Mouse (Mus musculus) MEL (cell line): ENCODE measurements at regions not wholly inside any gene's neighbourhood (a gene's known extent, or its start where the extent isn't known, plus 50 kb on each side); places are given as distances from the start of the nearest gene placed in this dataset.

Experiments used
- DNase-seq: peaks from one replicate; pipeline ENCODE4 v3.0.0; 2011; ENCODE audit warnings: low read depth, low spot score
- H3K27ac ChIP-seq: 2 replicates; pipeline ENCODE4 v1.5.1; 2012; ENCODE audit warnings: low read depth, mild to moderate bottlenecking, control low read depth, low read length, moderate library complexity; ENCODE audit not compliant: control insufficient read depth
- H3K27me3 ChIP-seq, 2 experiments: fragments of 150-350 bp in 1 of 2; sonication (generic) in 1 of 2; 2 replicates each; pipeline ENCODE4 v1.6.1; 2012; ENCODE audit warnings: low read length in 2 of 2, mild to moderate bottlenecking in 2 of 2, improper control_type of control experiment in 1 of 2, moderate library complexity in 1 of 2; ENCODE audit not compliant: insufficient read depth in 2 of 2, control insufficient read depth in 1 of 2
- H3K36me3 ChIP-seq, 2 experiments: 2 replicates each; pipeline ENCODE4 v1.6.1; 2012 to 2014; ENCODE audit warnings: low read length in 2 of 2, improper control_type of control experiment in 1 of 2, inconsistent platforms in 1 of 2, mild to moderate bottlenecking in 1 of 2; ENCODE audit not compliant: insufficient read depth in 2 of 2, control insufficient read depth in 1 of 2
- H3K4me1 ChIP-seq, 2 experiments: fragments of 150-350 bp in 1 of 2; sonication (generic) in 1 of 2; 2 replicates each; pipeline ENCODE4 v1.6.1; 2012; ENCODE audit warnings: low read length in 2 of 2, improper control_type of control experiment in 1 of 2, mild to moderate bottlenecking in 1 of 2; ENCODE audit not compliant: insufficient read depth in 2 of 2, control insufficient read depth in 1 of 2
- H3K4me3 ChIP-seq, 2 experiments: fragments of 150-350 bp in 1 of 2; sonication (generic) in 1 of 2; 2 replicates each; pipeline ENCODE4 v1.5.1; 2012; ENCODE audit warnings: low read depth in 2 of 2, low read length in 2 of 2, mild to moderate bottlenecking in 2 of 2, moderate library complexity in 2 of 2, control low read depth in 1 of 2, improper control_type of control experiment in 1 of 2; ENCODE audit not compliant: control insufficient read depth in 1 of 2, insufficient read depth in 1 of 2
- H3K79me2 ChIP-seq: 2 replicates; pipeline ENCODE4 v1.6.1; 2012; ENCODE audit warnings: mild to moderate bottlenecking, low read length, moderate library complexity; ENCODE audit not compliant: control insufficient read depth, poor library complexity, insufficient read depth
- H3K9ac ChIP-seq: 2 replicates; pipeline ENCODE4 v1.6.1; 2012; ENCODE audit warnings: low read depth, mild to moderate bottlenecking, control low read depth, low read length, moderate library complexity; ENCODE audit not compliant: control insufficient read depth, poor library complexity, severe bottlenecking
- H3K9me3 ChIP-seq: fragments of 150-350 bp; sonication (generic); replicated peaks from 2 replicates; pipeline ENCODE4 v1.6.1; 2012; ENCODE audit warnings: mild to moderate bottlenecking, low read length, improper control_type of control experiment, moderate library complexity; ENCODE audit not compliant: insufficient read depth
- BHLHE40 ChIP-seq: IDR thresholded peaks from 2 replicates; pipeline ENCODE4 v1.6.1; 2012; ENCODE audit warnings: low read depth, mild to moderate bottlenecking, inconsistent platforms, low read length, improper control_type of control experiment, borderline replicate concordance
- CHD1 ChIP-seq: IDR thresholded peaks from 2 replicates; pipeline ENCODE4 v1.6.1; 2012; ENCODE audit warnings: low read depth, mild to moderate bottlenecking, inconsistent platforms, low read length, improper control_type of control experiment
- CTCF ChIP-seq, 3 experiments: IDR thresholded peaks in 2 of 3; conservative IDR thresholded peaks in 1 of 3; 2 replicates each; pipeline ENCODE4 v1.5.1; 2011 to 2012; ENCODE audit warnings: low read length in 3 of 3, low read depth in 2 of 3, mild to moderate bottlenecking in 2 of 3, improper control_type of control experiment in 1 of 3, inconsistent platforms in 1 of 3, mixed read lengths in 1 of 3, moderate library complexity in 1 of 3; ENCODE audit not compliant: control insufficient read depth in 1 of 3, insufficient read depth in 1 of 3, poor library complexity in 1 of 3, severe bottlenecking in 1 of 3
- E2F4 ChIP-seq: IDR thresholded peaks from 2 replicates; pipeline ENCODE4 v1.6.1; 2011; ENCODE audit warnings: low read depth, low read length, improper control_type of control experiment, borderline replicate concordance
- EP300 ChIP-seq, 2 experiments: IDR thresholded peaks; 2 replicates each; pipeline ENCODE4 v1.6.1; 2011; ENCODE audit warnings: improper control_type of control experiment in 2 of 2, low read length in 2 of 2, low read depth in 1 of 2, mild to moderate bottlenecking in 1 of 2
- ETS1 ChIP-seq: IDR thresholded peaks from 2 replicates; pipeline ENCODE4 v1.6.1; 2012; ENCODE audit warnings: low read depth, mild to moderate bottlenecking, inconsistent platforms, low read length, improper control_type of control experiment, moderate library complexity
- KAT2A ChIP-seq: conservative IDR thresholded peaks from 2 replicates; pipeline ENCODE4 v1.6.1; 2012; ENCODE audit warnings: low read depth, low read length, improper control_type of control experiment, inconsistent platforms
- MAFK ChIP-seq: IDR thresholded peaks from 2 replicates; pipeline ENCODE4 v1.6.1; 2011; ENCODE audit warnings: low read depth, mild to moderate bottlenecking, low read length, improper control_type of control experiment, borderline replicate concordance
- MAX ChIP-seq: IDR thresholded peaks from 2 replicates; pipeline ENCODE4 v1.6.1; 2011; ENCODE audit warnings: low read length, improper control_type of control experiment
- MXI1 ChIP-seq: IDR thresholded peaks from 2 replicates; pipeline ENCODE4 v1.6.1; 2011; ENCODE audit warnings: mild to moderate bottlenecking, low read depth, low read length, improper control_type of control experiment
- MYC ChIP-seq: IDR thresholded peaks from 2 replicates; pipeline ENCODE4 v1.6.1; 2011; ENCODE audit warnings: low read depth, mild to moderate bottlenecking, low read length, improper control_type of control experiment, moderate library complexity
- NRF1 ChIP-seq: IDR thresholded peaks from 2 replicates; pipeline ENCODE4 v1.6.1; 2014; ENCODE audit warnings: low read depth, mild to moderate bottlenecking, inconsistent platforms, low read length, improper control_type of control experiment, moderate library complexity; ENCODE audit not compliant: poor library complexity, insufficient read depth, severe bottlenecking
- POLR2AphosphoS2 ChIP-seq: IDR thresholded peaks from 2 replicates; pipeline ENCODE4 v1.6.1; 2011; ENCODE audit warnings: low read length, improper control_type of control experiment
- POLR2AphosphoS5 ChIP-seq: IDR thresholded peaks from 2 replicates; pipeline ENCODE4 v1.6.1; 2012; ENCODE audit warnings: low read depth, borderline replicate concordance, mild to moderate bottlenecking, inconsistent platforms, low read length, moderate library complexity, mixed read lengths
- RCOR1 ChIP-seq: IDR thresholded peaks from 2 replicates; pipeline ENCODE4 v1.6.1; 2012; ENCODE audit warnings: low read depth, mild to moderate bottlenecking, inconsistent platforms, low read length, improper control_type of control experiment
- SIN3A ChIP-seq: IDR thresholded peaks from 2 replicates; pipeline ENCODE4 v1.6.1; 2012; ENCODE audit warnings: low read length, improper control_type of control experiment, inconsistent platforms
- SMC3 ChIP-seq: IDR thresholded peaks from 2 replicates; pipeline ENCODE4 v1.6.1; 2011; ENCODE audit warnings: low read depth, low read length, improper control_type of control experiment
- TAL1 ChIP-seq: IDR thresholded peaks from 2 replicates; pipeline ENCODE4 v1.6.1; 2012; ENCODE audit warnings: mild to moderate bottlenecking, inconsistent platforms, low read length, moderate library complexity, mixed read lengths
- UBTF ChIP-seq: IDR thresholded peaks from 2 replicates; pipeline ENCODE4 v1.6.1; 2012; ENCODE audit warnings: low read depth, mild to moderate bottlenecking, inconsistent platforms, low read length, improper control_type of control experiment, moderate library complexity, borderline replicate concordance; ENCODE audit not compliant: insufficient read depth
- USF2 ChIP-seq, 2 experiments: IDR thresholded peaks; 2 replicates each; pipeline ENCODE4 v1.6.1; 2011 to 2012; ENCODE audit warnings: improper control_type of control experiment in 2 of 2, low read length in 2 of 2, borderline replicate concordance in 1 of 2, inconsistent platforms in 1 of 2, low read depth in 1 of 2, mild to moderate bottlenecking in 1 of 2; ENCODE audit not compliant: insufficient read depth in 1 of 2
- ZC3H11A ChIP-seq: IDR thresholded peaks from 2 replicates; pipeline ENCODE4 v1.6.1; 2012; ENCODE audit warnings: low read depth, mild to moderate bottlenecking, inconsistent platforms, low read length, improper control_type of control experiment
- ZKSCAN1 ChIP-seq: IDR thresholded peaks from 2 replicates; pipeline ENCODE4 v1.6.1; 2012; ENCODE audit warnings: low read depth, mild to moderate bottlenecking, inconsistent platforms, low read length, improper control_type of control experiment, moderate library complexity
- ZMIZ1 ChIP-seq: IDR thresholded peaks from 2 replicates; pipeline ENCODE4 v1.6.1; 2012; ENCODE audit warnings: low read depth, mild to moderate bottlenecking, inconsistent platforms, low read length, improper control_type of control experiment, moderate library complexity

GRCm38 (mm10) chr12:74516527-74516926 is 200.3 kb upstream of the Gm11042 start:
- no peaks in the 10 kb centered on the region for H3K4me1 ChIP-seq
- TF ChIP-seq USF2 (IDR thresholded peaks at IDR 0.05; ENCODE audit: borderline replicate concordance in 1 of 2, insufficient read depth in 1 of 2, low read depth in 1 of 2, low read length in 2 of 2) (no peak), MYC (no peak), RCOR1 (no peak), NRF1 (no peak), POLR2AphosphoS2 (no peak), MAFK (no peak), SIN3A (no peak), POLR2AphosphoS5 (no peak), ZMIZ1 (no peak), KAT2A (no peak), ZKSCAN1 (no peak), CHD1 (no peak), ZC3H11A (no peak), SMC3 (no peak), E2F4 (no peak), UBTF (no peak), ETS1 (no peak), BHLHE40 (no peak), MAX (no peak), EP300 (IDR thresholded peaks at IDR 0.05; ENCODE audit: low read depth in 1 of 2, low read length in 2 of 2) (no peak)
- no peaks in the 10 kb centered on the region for H3K79me2 ChIP-seq
- H3K27ac ChIP-seq, result no peak overlapping the region
- no peak overlapping the region for H3K4me3 ChIP-seq
- no peaks in the 10 kb centered on the region for H3K9me3 ChIP-seq
- no peak for DNase-seq
- H3K36me3 ChIP-seq, result no peaks in the 10 kb centered on the region
- H3K27me3 ChIP-seq, result no peaks in the 10 kb centered on the region
- H3K9ac ChIP-seq, result no peak overlapping the region

DNA sequence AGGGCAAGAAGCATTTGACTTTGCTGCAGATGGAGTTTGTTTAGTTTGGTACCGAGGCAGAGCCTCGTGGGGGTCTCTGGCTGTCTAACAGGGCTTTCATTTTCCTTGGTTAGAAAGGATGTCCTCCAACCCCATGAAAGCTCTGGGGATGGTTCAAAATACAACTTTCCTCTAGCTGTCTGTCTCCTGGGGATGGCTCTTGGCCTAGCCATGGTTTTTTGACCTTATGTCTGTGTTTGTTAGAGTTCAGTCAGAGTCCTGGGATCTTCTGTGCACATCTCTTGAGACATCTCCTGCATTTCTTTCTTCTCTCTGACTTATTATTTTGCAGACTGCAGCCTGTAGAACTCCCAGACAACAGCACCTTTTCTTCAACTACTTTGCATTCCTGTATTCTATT is 186.6 kb upstream of the Gm11042 start:
- TF ChIP-seq UBTF, result no peak
- TF ChIP-seq POLR2AphosphoS5, result no peak
- TF ChIP-seq E2F4, result no peak
- TF ChIP-seq TAL1, result no peak
- no peak for TF ChIP-seq SMC3
- no peak for TF ChIP-seq CTCF (IDR thresholded peaks at IDR 0.05 in 2 of 3, conservative IDR thresholded peaks at IDR 0.05 in 1 of 3; ENCODE audit: control insufficient read depth in 1 of 3, insufficient read depth in 1 of 3, low read depth in 2 of 3, low read length in 3 of 3, poor library complexity in 1 of 3, severe bottlenecking in 1 of 3)
- TF ChIP-seq RCOR1, result no peak
- no peak for TF ChIP-seq MXI1
- Histone ChIP-seq H3K4me1 (no peaks in the 10 kb centered on the region), H3K36me3 (no peaks in the 10 kb centered on the region), H3K27ac (no peak overlapping the region), H3K9ac (no peak overlapping the region), H3K9me3 (no peaks in the 10 kb centered on the region), H3K79me2 (no peaks in the 10 kb centered on the region), H3K4me3 (no peak overlapping the region), H3K27me3 (no peaks in the 10 kb centered on the region)
- DNase-seq, result no peak
